Mouse (Mus musculus) limb, embryonic 11.5 days (tissue): Measurements from ENCODE around the gene Gm49318. TPM values are rescaled to one million over a fixed set of nuclear protein-coding genes. Genes with fewer than 3 reads are reported as not detected.

Experiments
- ATAC-seq: fragments of 200-750 bp; cut with Nextera tagmentation; 2 replicates; pipeline ENCODE4 v1.8.0; 2017; ENCODE audit warnings: low read depth; ENCODE audit not compliant: insufficient number of reproducible peaks, low FRiP score, low TSS enrichment
- DNase-seq: peaks from one replicate; pipeline ENCODE4 v3.0.0-alpha.2; 2015; ENCODE audit warnings: low spot score
- H3K27ac ChIP-seq: fragments of 300-500 bp; sonication (generic); replicated peaks from 2 replicates; pipeline ENCODE4 v1.5.1; 2014; ENCODE audit warnings: low read depth, mild to moderate bottlenecking, low read length
- H3K27me3 ChIP-seq: fragments of 300-500 bp; sonication (generic); 2 replicates; pipeline ENCODE4 v1.6.1; 2014; ENCODE audit warnings: mild to moderate bottlenecking, low read length, mixed read lengths; ENCODE audit not compliant: control insufficient read depth, insufficient read depth
- H3K36me3 ChIP-seq: fragments of 300-500 bp; sonication (generic); 2 replicates; pipeline ENCODE4 v1.6.1; 2014; ENCODE audit warnings: mild to moderate bottlenecking, low read length, moderate library complexity, mixed read lengths; ENCODE audit not compliant: control insufficient read depth, insufficient read depth
- H3K4me1 ChIP-seq: fragments of 300-500 bp; sonication (generic); 2 replicates; pipeline ENCODE4 v1.6.1; 2014; ENCODE audit warnings: low read length, mixed read lengths; ENCODE audit not compliant: control insufficient read depth, insufficient read depth
- H3K4me2 ChIP-seq: fragments of 300-500 bp; sonication (generic); 2 replicates; pipeline ENCODE4 v1.6.1; 2014; ENCODE audit warnings: low read depth, mild to moderate bottlenecking, moderate library complexity; ENCODE audit not compliant: severe bottlenecking
- H3K4me3 ChIP-seq: fragments of 300-500 bp; sonication (generic); 2 replicates; pipeline ENCODE4 v1.5.1; 2014; ENCODE audit warnings: low read depth, low read length
- H3K9ac ChIP-seq: fragments of 300-500 bp; sonication (generic); 2 replicates; pipeline ENCODE4 v1.6.1; 2014; ENCODE audit warnings: mild to moderate bottlenecking, low read length
- H3K9me3 ChIP-seq: fragments of 300-500 bp; sonication (generic); 2 replicates; pipeline ENCODE4 v1.6.1; 2016; ENCODE audit warnings: low read length; ENCODE audit not compliant: control insufficient read depth
- WGBS: fragments of 180-500 bp; shearing (Covaris S2); extraction: QIAGEN DNeasy Blood & Tissue Kit; methylation state at CpG from one replicate; pipeline ENCODE4 v1.1.7; 2014; 5-methylcytosine and 5-hydroxymethylcytosine counted together
- microRNA-seq: library from miRNA; unstranded; fragments of <30 nt; microRNA quantifications from one replicate; pipeline ENCODE4, GENCODE M21; 2016
- polyA plus RNA-seq: library from polyadenylated mRNA; unstranded; fragments of >200 nt; fragmentation: Nextera tagmentation; extraction: Ambion mirVana; gene quantifications from 2 replicates; pipeline ENCODE4 v1.2.1, GENCODE M21; 2014

Gene Gm49318
- polyA plus RNA-seq, 1 experiment from 2014 or later, result not detected

GRCm38 (mm10) chr9:21989230-21990110, 81.6 kb downstream of the Gm49318 start, which contains the start of gene Rgl3:
TSS of gene Rgl3 (minus strand) at chr9:21989446.
- WGBS, result 1% methylated on average over 42 of the region's 42 CpGs

GRCm38 (mm10) chr9:21988421-21989101, 82.5 kb downstream of the Gm49318 start:
- ATAC-seq (no peak), DNase-seq (peak; percentile 40)
- peak overlapping the region; percentile 45 for H3K9ac ChIP-seq
- H3K4me3 ChIP-seq, result peak overlapping the region; percentile 39
- H3K4me1 ChIP-seq, result peaks cover 18% of the 10 kb centered on the region; the same call in 1 of the 2 replicates
- no peaks in the 10 kb centered on the region for H3K9me3 ChIP-seq
- WGBS, result under 1% methylated on average over 32 of the region's 32 CpGs
- peaks cover 59% of the 10 kb centered on the region for H3K27me3 ChIP-seq
- H3K27ac ChIP-seq, result no peak overlapping the region
- peak overlapping the region; percentile 79 for H3K4me2 ChIP-seq
- no peaks in the 10 kb centered on the region for H3K36me3 ChIP-seq

More at GRCm38 (mm10) chr9:21989230-21990110, 81.6 kb downstream of the Gm49318 start, which contains the start of gene Rgl3:
- 0 out of 2 replicates have a peak, but pooled peaks have one; percentile 32 for ATAC-seq
- Histone ChIP-seq H3K36me3 (no peaks in the 10 kb centered on the region), H3K27ac (no peak within 1 kb of the TSS), H3K4me2 (peak within 1 kb of the TSS; percentile 79), H3K27me3 (peaks cover 59% of the 10 kb centered on the region), H3K9ac (peak within 1 kb of the TSS; percentile 45), H3K9me3 (no peaks in the 10 kb centered on the region), H3K4me3 (peak within 1 kb of the TSS; percentile 39), H3K4me1 (peaks cover 18% of the 10 kb centered on the region; the same call in 1 of the 2 replicates)
- DNase-seq, result peak; percentile 62

- no peak for DNase-seq
- H3K4me2 ChIP-seq, result peak overlapping the region; percentile 79; the same call in 1 of the 2 replicates
- ATAC-seq, result no peak
- peaks cover 59% of the 10 kb centered on the region for H3K27me3 ChIP-seq
- no peaks in the 10 kb centered on the region for H3K9me3 ChIP-seq
- WGBS, result 6% methylated on average over 36 of the region's 36 CpGs
- H3K9ac ChIP-seq, result no peak overlapping the region
- no peak overlapping the region for H3K27ac ChIP-seq
- H3K4me1 ChIP-seq, result peaks cover 18% of the 10 kb centered on the region; the same call in 1 of the 2 replicates
- no peaks in the 10 kb centered on the region for H3K36me3 ChIP-seq
- peak overlapping the region; percentile 39 for H3K4me3 ChIP-seq
Measured at GRCm38 (mm10) chr9:21987592-21988342, 83.3 kb downstream of the Gm49318 start.

Small RNAs within 50 kb of the gene (microRNA-seq; reads per million reads assigned to microRNA genes)
- gene Mir7084, result not detected

Other genes starting within 250 kb of the Gm49318 start
- 0.64 and 0.82 TPM in 2 replicates for gene Angptl8, start 235.7 kb downstream of the Gm49318 start, polyA plus RNA-seq
- 37.4 and 42.7 TPM in 2 replicates for gene Dock6, start 218.6 kb downstream of the Gm49318 start, polyA plus RNA-seq
- gene Rab3d, start 153.1 kb downstream of the Gm49318 start, polyA plus RNA-seq, result 4.9 and 5.2 TPM in 2 replicates
- gene Ccdc159, start 143.8 kb downstream of the Gm49318 start, polyA plus RNA-seq, result 3.5 and 4.8 TPM in 2 replicates
- gene Tmem205, start 143.7 kb downstream of the Gm49318 start, polyA plus RNA-seq, result 29.7 and 29.9 TPM in 2 replicates
- 6.6 and 8.2 TPM in 2 replicates for gene Plppr2, start 134.2 kb downstream of the Gm49318 start, polyA plus RNA-seq
- 17.4 and 20.0 TPM in 2 replicates for gene Swsap1, start 115.5 kb downstream of the Gm49318 start, polyA plus RNA-seq
- 4.9 and 5.8 TPM in 2 replicates for gene Epor, start 107.8 kb downstream of the Gm49318 start, polyA plus RNA-seq
- 1.6 and 2.5 TPM in 2 replicates for gene Rgl3, start 81.8 kb downstream of the Gm49318 start, polyA plus RNA-seq
- 1.8 and 2.1 TPM in 2 replicates for gene Ccdc151, start 68.6 kb downstream of the Gm49318 start, polyA plus RNA-seq
- gene Prkcsh, start 68.5 kb downstream of the Gm49318 start, polyA plus RNA-seq, result 86.4 and 93.0 TPM in 2 replicates
- gene Elavl3, start 19.2 kb downstream of the Gm49318 start, polyA plus RNA-seq, result 0.10 and 0.11 TPM in 2 replicates
- 5.8 and 8.7 TPM in 2 replicates for gene Zfp653, start 117 bp upstream of the Gm49318 start, polyA plus RNA-seq
- gene Ecsit, start 14.2 kb upstream of the Gm49318 start, polyA plus RNA-seq, result 29.1 and 29.9 TPM in 2 replicates
- gene Cnn1, start 28.0 kb upstream of the Gm49318 start, polyA plus RNA-seq, result 0.84 and 0.89 TPM in 2 replicates
- 223 and 231 TPM in 2 replicates for gene Elof1, start 45.9 kb upstream of the Gm49318 start, polyA plus RNA-seq
- 13.2 and 14.2 TPM in 2 replicates for gene Acp5, start 64.5 kb upstream of the Gm49318 start, polyA plus RNA-seq
- gene Pigyl, start 85.6 kb upstream of the Gm49318 start, polyA plus RNA-seq, result 58.4 and 60.8 TPM in 2 replicates
- gene Zfp872, start 116.8 kb upstream of the Gm49318 start, polyA plus RNA-seq, result 0.06 TPM in 1 of 2 replicates, not detected in the other
- 10.3 and 15.2 TPM in 2 replicates for gene Zfp809, start 154.5 kb upstream of the Gm49318 start, polyA plus RNA-seq
- gene Zfp599, start 188.6 kb upstream of the Gm49318 start, polyA plus RNA-seq, result 10.8 and 11.2 TPM in 2 replicates
- 30.8 and 36.4 TPM in 2 replicates for gene Zfp810, start 236.4 kb upstream of the Gm49318 start, polyA plus RNA-seq